Comparison of ENCODE assay signal across 15 mouse cellular contexts in the genomic region with DNA sequence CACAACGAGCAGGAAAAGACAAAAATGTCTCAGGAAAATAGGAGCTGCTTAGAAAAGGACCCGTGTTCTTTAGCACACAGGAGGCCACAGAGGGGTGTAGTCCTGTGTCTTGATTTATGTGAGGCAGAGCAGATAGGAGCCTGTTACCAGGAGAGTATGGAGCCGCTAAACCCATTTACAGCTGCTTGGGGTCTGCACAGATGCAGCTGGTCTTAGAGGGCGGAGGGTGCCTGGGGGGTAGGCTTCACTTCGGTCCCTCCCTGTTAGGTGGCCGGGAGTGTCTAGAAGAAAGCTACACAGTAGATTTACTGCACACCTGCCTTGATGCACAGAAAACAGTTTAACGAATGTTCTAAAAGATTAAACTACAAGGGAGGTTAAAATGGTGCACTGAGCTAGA.
"Had no signal": no experiment of that assay in that cellular context is flagged by ENCODE, and none has a peak within 500 bp of the region (broad histone marks: within the 10 kb centered on the region; RNA-seq: fewer than 3 reads in every experiment).

No protein-coding gene starts in this region.

- H3K4me3 ChIP-seq: hindbrain, embryonic 13.5 days; intestine, embryonic 15.5 days; left cerebral cortex, adult 2 months; limb, embryonic 12.5 days; liver, embryonic 15.5 days; midbrain, embryonic 10.5 days; myocyte had no signal

- H3K9me3 ChIP-seq: hindbrain, embryonic 13.5 days; intestine, embryonic 15.5 days; limb, embryonic 12.5 days; liver, embryonic 15.5 days; midbrain, embryonic 10.5 days had no signal

- H3K9ac ChIP-seq: hindbrain, embryonic 13.5 days; intestine, embryonic 15.5 days; limb, embryonic 12.5 days; liver, embryonic 15.5 days had no signal

- H3K27ac ChIP-seq: hindbrain, embryonic 13.5 days; intestine, embryonic 15.5 days; left cerebral cortex, adult 2 months; limb, embryonic 12.5 days; liver, embryonic 15.5 days; midbrain, embryonic 10.5 days had no signal

- H3K27me3 ChIP-seq: intestine, embryonic 15.5 days; limb, embryonic 12.5 days had no signal

- H3K4me1 ChIP-seq: intestine, embryonic 15.5 days had no signal

- H3K4me2 ChIP-seq: hindbrain, embryonic 13.5 days; intestine, embryonic 15.5 days; limb, embryonic 12.5 days; liver, embryonic 15.5 days had no signal

- H3K36me3 ChIP-seq: hindbrain, embryonic 13.5 days; intestine, embryonic 15.5 days; limb, embryonic 12.5 days; liver, embryonic 15.5 days; midbrain, embryonic 10.5 days had no signal

- DNase-seq: kidney, adult 18-20 months; kidney, postnatal 10 days; kidney, postnatal 4 days; lung, adult 2 months; lung, postnatal 36 days; midbrain, embryonic 14.5 days; retina, postnatal 1 day had no signal

- ATAC-seq: intestine, embryonic 15.5 days; lung, postnatal 0 days had no signal
